Mouse (Mus musculus) midbrain, embryonic 12.5 days (tissue): ENCODE measurements at regions not wholly inside any gene's neighbourhood (a gene's known extent, or its start where the extent isn't known, plus 50 kb on each side); places are given as distances from the start of the nearest gene placed in this dataset.

ENCODE experiments used
- ATAC-seq: fragments of 200-750 bp; cut with Nextera tagmentation; 2 replicates; pipeline ENCODE4 v1.8.0; 2017; ENCODE audit warnings: low read depth, moderate TSS enrichment, moderate library complexity; ENCODE audit not compliant: low FRiP score
- H3K27ac ChIP-seq: fragments of 300-500 bp; sonication (generic); replicated peaks from 2 replicates; pipeline ENCODE4 v1.5.1; 2016; ENCODE audit warnings: mild to moderate bottlenecking
- H3K27me3 ChIP-seq: fragments of 300-500 bp; sonication (generic); 2 replicates; pipeline ENCODE4 v1.6.1; 2016; ENCODE audit warnings: mild to moderate bottlenecking
- H3K36me3 ChIP-seq: fragments of 300-500 bp; sonication (generic); 2 replicates; pipeline ENCODE4 v1.6.1; 2016
- H3K4me1 ChIP-seq: fragments of 300-500 bp; sonication (generic); 2 replicates; pipeline ENCODE4 v1.6.1; 2016
- H3K4me2 ChIP-seq: fragments of 300-500 bp; sonication (generic); replicated peaks from 2 replicates; pipeline ENCODE4 v1.6.1; 2016; ENCODE audit warnings: mild to moderate bottlenecking, moderate library complexity
- H3K4me3 ChIP-seq: fragments of 300-500 bp; sonication (generic); 2 replicates; pipeline ENCODE4 v1.5.1; 2016; ENCODE audit warnings: mild to moderate bottlenecking
- H3K9ac ChIP-seq: fragments of 300-500 bp; sonication (generic); replicated peaks from 2 replicates; pipeline ENCODE4 v1.6.1; 2016; ENCODE audit warnings: mild to moderate bottlenecking, moderate library complexity
- H3K9me3 ChIP-seq: fragments of 300-500 bp; sonication (generic); 2 replicates; pipeline ENCODE4 v1.6.1; 2016; ENCODE audit warnings: mild to moderate bottlenecking
- WGBS: fragments of 180-500 bp; shearing (Covaris S2); methylation state at CpG from one replicate; pipeline ENCODE4 v1.1.7; 2016; 5-methylcytosine and 5-hydroxymethylcytosine counted together

DNA sequence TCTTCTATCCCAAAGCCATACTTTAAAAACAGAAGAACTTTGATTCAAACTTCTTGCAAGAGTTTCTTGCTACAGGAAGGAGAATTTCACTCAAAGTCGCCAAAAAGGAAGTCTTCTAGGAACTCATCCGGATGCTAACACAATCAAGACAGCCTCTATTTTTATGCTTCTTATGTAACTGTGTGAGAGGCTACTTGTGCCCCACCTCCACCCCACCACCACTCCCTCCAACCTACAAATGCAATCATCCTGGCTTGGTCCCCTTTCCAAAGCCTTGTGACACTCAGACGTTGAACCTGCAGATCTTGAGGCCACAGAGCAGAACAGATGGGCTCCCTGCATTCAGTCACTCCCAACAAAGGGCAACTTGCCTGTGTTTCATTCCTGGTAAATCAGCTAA lies 77.1 kb upstream of the Gm47985 start:
- H3K27ac ChIP-seq, result no peak overlapping the region
- 73% methylated on average over 3 of the region's 3 CpGs for WGBS
- H3K9ac ChIP-seq, result no peak overlapping the region

DNA sequence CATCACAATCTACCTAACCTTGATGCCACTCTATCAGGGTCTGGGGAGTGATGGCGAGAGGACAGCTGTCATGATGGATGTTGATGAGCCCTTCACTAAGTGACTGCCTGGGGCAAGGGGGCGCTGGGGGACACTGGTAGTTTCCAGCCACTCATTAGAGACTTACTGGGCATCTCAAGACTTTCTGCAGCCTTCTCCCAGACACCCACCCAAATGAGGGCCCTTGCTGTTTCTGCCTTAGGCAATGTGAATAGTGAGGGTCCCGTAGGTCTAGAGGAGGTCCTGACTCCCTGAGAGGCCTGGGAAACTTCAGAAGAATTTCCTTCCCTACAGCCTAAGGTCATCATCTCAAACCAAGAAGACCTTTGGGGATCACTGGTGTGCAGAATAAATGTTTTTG lies 74.9 kb upstream of the Gm47985 start:
- Histone ChIP-seq H3K4me2 (no peak overlapping the region), H3K9ac (no peak overlapping the region), H3K4me3 (no peak overlapping the region), H3K27me3 (no peaks in the 10 kb centered on the region), H3K36me3 (no peaks in the 10 kb centered on the region), H3K4me1 (peaks cover 2% of the 10 kb centered on the region; the same call in 1 of the 2 replicates), H3K9me3 (no peaks in the 10 kb centered on the region), H3K27ac (no peak overlapping the region)
- 71% methylated on average over 3 of the region's 3 CpGs for WGBS
- ATAC-seq, result no peak

More for the DNA sequence above, 77.1 kb upstream of the Gm47985 start:
- Histone ChIP-seq H3K4me1 (no peaks in the 10 kb centered on the region), H3K9me3 (no peaks in the 10 kb centered on the region), H3K4me3 (no peak overlapping the region), H3K27me3 (no peaks in the 10 kb centered on the region), H3K4me2 (no peak overlapping the region), H3K36me3 (no peaks in the 10 kb centered on the region)
- ATAC-seq, result no peak

DNA sequence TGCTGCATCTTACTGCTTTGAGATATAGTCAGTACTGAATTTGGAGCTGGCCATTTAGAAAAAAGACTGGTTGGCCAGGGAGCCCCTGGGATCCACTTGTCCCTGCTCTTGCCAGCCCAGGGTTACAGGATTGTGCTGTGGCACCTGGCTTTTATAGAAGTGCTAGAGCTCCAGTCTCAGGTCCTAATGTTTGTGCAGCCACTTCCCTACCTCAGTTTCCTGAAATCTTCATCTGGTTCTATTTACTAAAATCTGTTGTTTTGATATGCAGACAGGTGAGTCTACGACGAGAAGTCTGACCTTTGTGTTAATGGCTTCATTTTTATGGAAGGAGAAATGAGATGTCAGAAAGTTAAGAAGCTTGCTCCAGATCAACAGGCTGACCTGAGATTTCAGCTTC lies 73.0 kb upstream of the Gm47985 start:
- Histone ChIP-seq H3K9me3 (no peaks in the 10 kb centered on the region), H3K9ac (no peak overlapping the region), H3K4me2 (no peak overlapping the region), H3K4me1 (peaks cover 2% of the 10 kb centered on the region; the same call in 1 of the 2 replicates), H3K4me3 (no peak overlapping the region), H3K27ac (no peak overlapping the region), H3K27me3 (no peaks in the 10 kb centered on the region), H3K36me3 (no peaks in the 10 kb centered on the region)
- WGBS, result 87% methylated on average over 2 of the region's 2 CpGs
- ATAC-seq, result no peak

DNA sequence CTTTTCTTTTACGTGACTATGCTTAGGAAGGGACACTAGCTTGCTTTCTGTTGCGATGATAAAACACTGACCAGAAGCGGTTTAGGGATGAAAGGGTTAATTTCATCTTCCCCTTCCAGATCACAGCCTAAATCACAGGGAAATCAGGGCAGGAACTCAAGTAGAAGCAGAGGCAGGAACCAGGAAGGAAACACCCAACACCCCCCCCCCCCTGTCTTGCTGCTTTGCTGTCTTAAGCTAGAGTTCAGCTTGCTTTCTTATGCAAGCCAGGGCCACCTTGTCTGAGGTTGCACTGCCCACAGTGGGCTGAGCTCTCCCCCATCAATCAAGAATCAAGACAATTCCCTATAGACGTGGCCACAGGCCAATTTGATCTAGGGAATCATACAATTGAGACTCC lies 71.9 kb upstream of the Gm47985 start:
- no peak overlapping the region for H3K27ac ChIP-seq
- no peaks in the 10 kb centered on the region for H3K36me3 ChIP-seq

DNA sequence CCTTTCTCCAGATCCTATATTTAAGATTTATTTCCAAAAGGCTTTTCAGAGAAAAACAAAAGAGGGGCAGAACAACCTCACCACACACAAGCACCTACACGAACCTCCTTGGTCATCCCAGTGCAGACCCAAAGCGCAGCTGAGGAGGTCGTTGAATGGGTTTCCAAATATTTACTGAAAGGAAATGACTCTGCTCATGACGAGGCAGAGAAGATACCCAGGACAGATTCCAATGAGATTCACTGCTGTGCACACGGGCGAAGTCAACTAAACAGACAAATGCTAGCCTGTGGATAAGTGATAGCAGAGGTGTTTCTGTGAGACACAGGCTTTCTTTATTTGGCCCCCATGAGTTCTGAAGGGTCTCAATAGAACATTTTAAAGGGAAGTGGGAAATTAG lies 70.7 kb upstream of the Gm47985 start:
- Histone ChIP-seq H3K36me3 (no peaks in the 10 kb centered on the region), H3K27me3 (no peaks in the 10 kb centered on the region), H3K4me1 (peaks cover 2% of the 10 kb centered on the region; the same call in 1 of the 2 replicates), H3K9ac (no peak overlapping the region), H3K9me3 (no peaks in the 10 kb centered on the region), H3K27ac (no peak overlapping the region), H3K4me2 (no peak overlapping the region), H3K4me3 (no peak overlapping the region)
- no peak for ATAC-seq
- WGBS, result 69% methylated on average over 6 of the region's 6 CpGs

More for the DNA sequence above, 71.9 kb upstream of the Gm47985 start:
- Histone ChIP-seq H3K4me1 (peaks cover 2% of the 10 kb centered on the region; the same call in 1 of the 2 replicates), H3K27me3 (no peaks in the 10 kb centered on the region), H3K9me3 (no peaks in the 10 kb centered on the region), H3K4me3 (no peak overlapping the region), H3K4me2 (no peak overlapping the region), H3K9ac (no peak overlapping the region)
- 75% methylated on average over 4 of the region's 4 CpGs for WGBS
- ATAC-seq, result no peak

DNA sequence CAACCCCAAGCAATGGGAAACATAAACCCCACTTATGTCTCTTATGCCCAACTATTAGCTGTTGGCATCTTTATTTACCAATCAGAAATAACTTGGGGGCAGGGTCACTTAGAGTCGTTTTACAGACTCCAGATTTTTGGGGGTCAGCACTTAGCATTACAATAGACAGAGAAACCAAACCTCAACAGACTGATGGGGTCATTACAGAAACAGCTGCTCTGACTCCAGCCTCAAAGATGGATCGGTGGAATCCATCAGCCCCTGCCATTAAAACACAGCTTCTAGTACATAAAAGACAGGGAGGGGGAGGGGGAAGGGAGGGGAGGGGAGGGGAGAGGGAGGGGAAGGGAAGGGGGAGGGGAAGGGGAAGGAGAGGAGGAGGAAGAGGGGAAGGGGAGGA lies 69.9 kb upstream of the Gm47985 start:
- Histone ChIP-seq H3K27me3 (no peaks in the 10 kb centered on the region), H3K4me3 (no peak overlapping the region), H3K4me2 (no peak overlapping the region), H3K9ac (no peak overlapping the region), H3K36me3 (no peaks in the 10 kb centered on the region), H3K9me3 (no peaks in the 10 kb centered on the region), H3K4me1 (peaks cover 2% of the 10 kb centered on the region; the same call in 1 of the 2 replicates), H3K27ac (no peak overlapping the region)
- 31% methylated on average over 2 of the region's 2 CpGs for WGBS
- ATAC-seq, result no peak

DNA sequence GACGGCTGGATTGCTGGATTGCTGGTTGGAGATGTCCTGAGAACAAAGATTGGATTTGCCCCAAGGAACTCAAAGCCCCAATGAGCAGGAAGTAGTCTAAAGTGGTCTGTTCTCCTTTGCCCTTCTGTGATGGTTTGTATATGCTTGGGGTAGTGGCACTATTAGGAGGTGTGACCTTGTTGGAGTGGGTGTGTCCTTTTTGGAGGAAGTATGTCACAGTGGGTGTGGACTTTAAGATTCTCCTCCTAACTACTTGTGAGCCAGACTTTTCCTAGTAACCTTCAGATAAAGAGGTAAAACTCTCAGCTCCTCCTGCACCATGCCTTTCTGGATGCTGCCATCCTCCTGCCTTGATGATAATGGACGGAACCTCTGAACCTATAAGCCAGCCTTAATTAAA lies 69.1 kb upstream of the Gm47985 start:
- Histone ChIP-seq H3K27me3 (no peaks in the 10 kb centered on the region), H3K4me1 (peaks cover 2% of the 10 kb centered on the region; the same call in 1 of the 2 replicates), H3K9ac (no peak overlapping the region), H3K4me2 (no peak overlapping the region), H3K4me3 (no peak overlapping the region), H3K9me3 (no peaks in the 10 kb centered on the region), H3K27ac (no peak overlapping the region), H3K36me3 (no peaks in the 10 kb centered on the region)
- 72% methylated on average over 2 of the region's 2 CpGs for WGBS
- ATAC-seq, result no peak

DNA sequence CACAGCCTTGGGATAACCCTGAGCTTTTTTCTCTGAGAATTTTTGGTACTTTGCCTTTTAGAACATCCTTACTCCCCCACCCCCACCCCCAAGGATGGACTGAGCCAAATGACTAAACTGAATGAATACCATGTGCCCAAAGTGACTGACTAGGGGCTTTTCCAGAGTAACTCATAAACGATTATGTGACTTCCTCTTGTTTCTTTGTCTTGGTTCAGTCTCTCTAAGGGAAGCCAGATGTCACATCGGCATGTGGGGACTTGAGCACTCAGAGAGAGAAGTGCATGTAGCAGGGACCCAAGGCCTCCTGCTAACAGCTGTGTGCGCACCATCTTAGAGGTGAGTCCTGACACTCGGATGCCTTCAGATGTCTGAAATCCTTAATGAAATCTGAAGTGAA lies 63.8 kb upstream of the Gm47985 start:
- Histone ChIP-seq H3K27ac (no peak overlapping the region), H3K9ac (no peak overlapping the region), H3K4me3 (no peak overlapping the region), H3K4me2 (no peak overlapping the region), H3K4me1 (no peaks in the 10 kb centered on the region), H3K36me3 (no peaks in the 10 kb centered on the region), H3K27me3 (no peaks in the 10 kb centered on the region), H3K9me3 (no peaks in the 10 kb centered on the region)
- 63% methylated on average over 4 of the region's 4 CpGs for WGBS
- no peak for ATAC-seq

DNA sequence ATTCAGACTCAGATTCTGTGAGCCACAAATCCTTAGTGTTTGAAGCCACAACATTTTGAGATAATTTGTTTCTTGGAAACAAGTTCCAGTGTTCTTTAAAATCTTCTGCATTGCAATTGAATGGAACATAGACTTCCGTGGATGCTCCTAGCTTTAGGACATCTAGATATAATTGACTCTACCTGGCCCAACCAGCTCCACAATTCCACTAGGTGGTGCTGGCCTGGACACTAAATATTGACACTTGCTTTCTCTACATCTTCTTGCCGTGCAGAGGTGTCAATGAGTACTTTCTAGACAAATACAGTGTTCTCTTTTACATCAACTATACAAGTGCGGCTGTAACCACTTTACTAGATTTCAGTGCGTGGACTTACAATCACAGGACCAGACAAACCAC lies 63.4 kb upstream of the Gm47985 start:
- Histone ChIP-seq H3K4me2 (no peak overlapping the region), H3K27ac (no peak overlapping the region), H3K27me3 (no peaks in the 10 kb centered on the region), H3K4me1 (no peaks in the 10 kb centered on the region), H3K9me3 (no peaks in the 10 kb centered on the region), H3K4me3 (no peak overlapping the region), H3K36me3 (no peaks in the 10 kb centered on the region), H3K9ac (no peak overlapping the region)
- 89% methylated on average over 4 of the region's 4 CpGs for WGBS
- ATAC-seq, result no peak

DNA sequence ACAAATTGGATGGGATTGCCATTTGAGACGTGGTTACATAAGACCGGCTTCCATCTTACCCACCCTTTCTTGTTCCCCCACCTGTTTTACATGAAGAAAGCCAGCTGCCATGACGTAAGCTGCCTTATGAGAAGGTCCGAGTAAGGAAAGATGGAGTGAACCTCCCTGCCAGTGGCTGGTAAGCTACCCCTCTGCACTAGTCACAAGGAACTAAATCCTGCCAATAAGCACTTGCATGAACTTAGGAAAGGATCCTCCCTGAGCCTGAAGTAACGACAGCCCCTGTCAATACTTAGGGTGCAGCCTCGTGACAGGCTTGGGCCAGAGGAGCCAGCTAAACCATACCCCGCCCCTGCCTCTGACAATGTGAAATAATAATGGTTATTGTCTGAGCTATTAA lies 62.8 kb upstream of the Gm47985 start:
- Histone ChIP-seq H3K27me3 (no peaks in the 10 kb centered on the region), H3K4me3 (no peak overlapping the region), H3K9ac (no peak overlapping the region), H3K9me3 (no peaks in the 10 kb centered on the region), H3K4me2 (no peak overlapping the region), H3K4me1 (no peaks in the 10 kb centered on the region), H3K27ac (no peak overlapping the region), H3K36me3 (no peaks in the 10 kb centered on the region)
- ATAC-seq, result no peak
- WGBS, result 87% methylated on average over 7 of the region's 7 CpGs

DNA sequence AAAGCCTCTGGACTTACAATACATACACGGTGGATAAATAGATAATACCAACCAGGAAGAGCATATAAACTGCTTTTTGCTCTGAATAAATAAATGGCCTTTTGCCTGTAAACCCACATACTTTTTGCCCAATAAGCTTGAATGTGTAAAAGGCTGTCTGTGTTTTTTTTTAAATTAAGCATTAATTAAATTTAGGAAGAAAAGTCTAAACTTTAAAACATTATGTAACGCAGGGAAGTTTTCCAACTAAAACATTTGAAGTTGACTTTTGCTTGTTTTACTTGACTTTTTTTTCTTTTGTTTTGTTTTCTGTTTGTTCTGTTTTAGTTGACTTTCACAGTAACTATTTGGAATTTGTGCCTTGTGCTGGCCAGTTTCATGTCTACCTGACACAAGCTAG lies 60.7 kb upstream of the Gm47985 start:
- Histone ChIP-seq H3K4me3 (no peak overlapping the region), H3K9ac (no peak overlapping the region), H3K9me3 (no peaks in the 10 kb centered on the region), H3K4me2 (no peak overlapping the region), H3K27me3 (no peaks in the 10 kb centered on the region), H3K36me3 (no peaks in the 10 kb centered on the region), H3K27ac (no peak overlapping the region), H3K4me1 (no peaks in the 10 kb centered on the region)
- no peak for ATAC-seq
- WGBS, result 98% methylated on average over 2 of the region's 2 CpGs

DNA sequence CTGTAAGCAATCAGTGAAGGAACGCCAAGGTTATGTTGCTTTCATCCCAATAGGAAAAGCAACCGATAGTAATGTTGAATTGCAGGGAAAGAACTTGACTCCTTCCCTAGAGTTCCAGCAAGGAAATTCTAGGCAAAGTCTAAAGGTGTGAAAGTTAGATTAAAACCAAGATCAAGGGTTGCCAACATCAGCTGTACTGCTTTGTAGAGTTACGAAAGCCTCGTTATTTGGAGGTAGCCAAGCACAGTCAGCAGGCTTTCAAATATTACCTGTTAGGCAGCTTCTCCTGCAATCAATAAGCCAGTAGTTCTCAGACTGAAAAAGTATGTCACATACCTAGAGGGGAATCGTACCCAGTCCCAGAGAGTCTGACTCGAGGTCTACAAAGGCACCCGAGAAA lies 58.4 kb upstream of the Gm47985 start:
- H3K27ac ChIP-seq, result no peak overlapping the region
- no peaks in the 10 kb centered on the region for H3K36me3 ChIP-seq
- no peak overlapping the region for H3K4me2 ChIP-seq
- no peaks in the 10 kb centered on the region for H3K9me3 ChIP-seq
- no peaks in the 10 kb centered on the region for H3K27me3 ChIP-seq
- ATAC-seq, result no peak
- H3K4me3 ChIP-seq, result no peak overlapping the region
- WGBS, result 92% methylated on average over 7 of the region's 7 CpGs
- H3K4me1 ChIP-seq, result no peaks in the 10 kb centered on the region
- H3K9ac ChIP-seq, result no peak overlapping the region

DNA sequence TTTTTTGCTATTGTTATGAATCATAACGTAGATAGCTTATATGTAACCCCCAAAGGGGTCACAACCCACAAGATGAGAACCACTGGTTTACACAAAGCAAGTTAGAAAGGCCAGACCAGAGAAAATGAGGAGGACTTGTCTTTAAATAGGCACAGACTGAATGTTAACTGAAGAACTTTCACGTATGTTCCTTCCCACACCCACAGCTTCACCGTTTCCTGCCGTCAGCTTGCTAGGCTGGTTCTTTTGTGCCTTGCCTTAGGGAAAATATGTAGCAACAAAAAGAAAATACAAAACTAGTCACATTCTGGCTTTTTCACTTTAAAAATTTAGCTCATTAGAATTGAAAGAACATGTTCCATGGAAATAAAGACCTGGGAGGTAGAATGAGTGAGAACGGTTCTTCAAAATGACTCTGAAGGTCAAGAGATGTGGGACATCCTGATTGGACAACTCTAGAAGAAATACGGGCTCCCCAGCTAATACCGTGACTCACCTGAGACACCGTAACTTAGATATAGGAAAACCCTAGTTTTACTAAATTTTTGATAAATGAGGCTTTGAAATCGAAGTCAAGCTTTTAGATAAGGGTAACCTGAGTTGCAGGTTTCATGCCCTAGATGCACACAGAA lies 57.2 kb upstream of the Gm47985 start:
- Histone ChIP-seq H3K4me1 (no peaks in the 10 kb centered on the region), H3K9me3 (no peaks in the 10 kb centered on the region), H3K4me3 (no peak overlapping the region), H3K27ac (no peak overlapping the region), H3K36me3 (no peaks in the 10 kb centered on the region), H3K4me2 (no peak overlapping the region), H3K27me3 (no peaks in the 10 kb centered on the region), H3K9ac (no peak overlapping the region)
- 93% methylated on average over 9 of the region's 9 CpGs for WGBS
- no peak for ATAC-seq
